Comparison of ENCODE assay signal across 8 mouse cellular contexts in the genomic region with DNA sequence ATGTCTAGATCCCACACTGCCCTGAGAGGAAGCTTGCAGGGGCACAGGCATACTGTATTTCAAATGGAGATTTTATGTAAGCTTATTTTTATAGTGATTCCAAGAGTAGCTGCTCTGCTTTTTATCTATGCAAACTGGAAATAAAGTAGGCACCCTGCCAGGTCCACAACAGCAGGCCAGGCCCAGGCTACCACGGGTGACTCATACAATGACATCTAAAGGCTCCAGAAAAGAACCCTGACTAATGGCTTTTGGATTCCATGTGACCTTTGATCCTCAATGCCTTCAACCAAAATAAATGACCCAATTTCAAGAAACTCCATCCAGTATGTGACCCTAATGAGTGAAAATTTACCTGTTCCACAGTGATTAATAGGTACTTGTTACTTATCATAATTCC.
DNase-seq lines count a peak whose midpoint lies in the region; ATAC-seq lines count a peak whose summit lies in the region.

No protein-coding gene starts in this region.

- WGBS in lung, embryonic 15.5 days, result 4% methylated on average over 1 of the region's 1 CpGs
- 4% methylated on average over 1 of the region's 1 CpGs for WGBS in heart, embryonic 13.5 days

- no peak overlapping the region for H3K9ac ChIP-seq in lung, embryonic 15.5 days
- no peak overlapping the region; the same call in 1 of the 2 replicates for H3K9ac ChIP-seq in heart, embryonic 13.5 days

- DNase-seq in lung, postnatal 25 days (ENCODE audit: low spot score), result no peak
- peak; percentile 66 for DNase-seq in adrenal gland, postnatal 25 days
- DNase-seq in left cerebral cortex, adult 11 months (ENCODE audit: low spot score), result no peak
- no peak for DNase-seq in layer of hippocampus, postnatal 10 days (ENCODE audit: low spot score in 2 of 2)
- no peak for DNase-seq in left cerebral cortex, postnatal 4 days

- intact Hi-C loops in left cerebral cortex, postnatal 4 days (cut with DNase I), result no loop called here

- H3K9me3 ChIP-seq in lung, embryonic 15.5 days, result no peaks in the 10 kb centered on the region
- H3K9me3 ChIP-seq in heart, embryonic 13.5 days, result no peaks in the 10 kb centered on the region

- H3K27ac ChIP-seq in lung, embryonic 15.5 days, result no peak overlapping the region; the same call in 1 of the 2 replicates
- H3K27ac ChIP-seq in heart, embryonic 13.5 days (replicated peaks), result peak overlapping the region; percentile 71

- H3K4me3 ChIP-seq in lung, embryonic 15.5 days, result no peak overlapping the region
- no peak overlapping the region for H3K4me3 ChIP-seq in heart, embryonic 13.5 days

- ATAC-seq in lung, embryonic 15.5 days (ENCODE audit: borderline replicate concordance, extremely low read depth, low FRiP score, low TSS enrichment), result peak; percentile 35; the same call in 1 of the 2 replicates
- ATAC-seq in heart, embryonic 13.5 days (ENCODE audit: extremely low read depth, insufficient number of reproducible peaks, low FRiP score, low TSS enrichment), result peak; percentile 61; the same call in 1 of the 2 replicates
- 0 out of 2 replicates have a peak, but pooled peaks have one; percentile 5 for ATAC-seq in megakaryocyte progenitor cell, adult 5-6 weeks (replicated peaks; ENCODE audit: poor library complexity)

- no peaks in the 10 kb centered on the region for H3K36me3 ChIP-seq in lung, embryonic 15.5 days
- peaks cover 18% of the 10 kb centered on the region; the same call in 1 of the 2 replicates for H3K36me3 ChIP-seq in heart, embryonic 13.5 days

- no peaks in the 10 kb centered on the region for H3K27me3 ChIP-seq in lung, embryonic 15.5 days
- H3K27me3 ChIP-seq in heart, embryonic 13.5 days (replicated peaks), result no peaks in the 10 kb centered on the region

- peaks cover 7% of the 10 kb centered on the region; the same call in 1 of the 2 replicates for H3K4me1 ChIP-seq in lung, embryonic 15.5 days
- H3K4me1 ChIP-seq in heart, embryonic 13.5 days, result peaks cover 74% of the 10 kb centered on the region

- no peak overlapping the region for H3K4me2 ChIP-seq in lung, embryonic 15.5 days
- H3K4me2 ChIP-seq in heart, embryonic 13.5 days, result peak overlapping the region; percentile 8; the same call in 1 of the 2 replicates

Comparison
In these comparisons a context has a peak if more than half of its experiments do, and no peak if none do; other contexts are left out.
1. ATAC-seq: peak in every context shown above with its lines; median percentile 61 in heart, embryonic 13.5 days; 35 in lung, embryonic 15.5 days; 5 in megakaryocyte progenitor cell, adult 5-6 weeks.